Mouse (Mus musculus) brain, adult 2 months (tissue): ENCODE results near the gene Phyhipl.

Experiments used
- DNase-seq: peaks from one replicate; pipeline ENCODE4 v3.0.0; 2011; ENCODE audit warnings: low read depth, low spot score

Phyhipl gene

DNA sequence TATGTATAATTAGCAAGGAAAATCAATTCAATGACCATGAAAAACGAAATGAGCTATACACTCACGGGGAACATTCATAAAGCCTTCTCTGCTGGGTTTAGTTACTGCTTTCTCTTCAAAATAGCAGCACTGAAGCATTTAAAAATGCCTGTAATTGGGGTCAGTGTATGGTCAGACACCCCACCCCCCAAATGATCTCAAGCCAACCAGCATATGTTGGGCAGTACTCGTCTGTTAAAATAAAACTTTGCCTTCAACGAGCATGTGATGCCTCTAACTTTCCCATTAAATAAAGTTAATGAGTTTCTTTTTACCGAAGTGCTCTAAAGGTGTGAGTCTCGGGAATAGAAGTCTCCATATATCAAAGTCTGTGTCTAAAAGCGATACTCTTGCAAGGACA is at the start of gene Phyhipl:
TSS of gene Phyhipl (minus strand) at position 138 of the 400 bp plus-strand sequence.
- no peak for DNase-seq

DNA sequence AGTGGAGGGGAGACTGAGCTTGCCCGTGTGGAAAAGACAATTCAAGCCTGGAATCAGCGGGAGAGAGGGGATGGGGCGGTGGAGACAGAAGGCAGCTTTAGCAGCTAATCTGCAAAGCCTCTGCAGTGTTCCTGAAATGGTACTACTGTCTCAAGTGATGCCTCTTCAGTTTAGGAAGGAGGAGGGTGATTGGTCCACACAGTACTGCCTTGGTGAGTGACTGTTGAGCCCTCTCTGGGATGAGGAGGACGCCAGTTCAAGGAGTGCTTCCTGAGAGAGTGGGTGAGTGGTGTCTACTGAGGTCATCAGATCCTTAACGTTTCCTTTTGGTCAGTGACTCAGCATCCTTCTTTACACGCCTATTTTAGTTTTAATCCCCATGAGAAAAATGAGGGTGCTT is 47.4 kb upstream of the Phyhipl start:
- DNase-seq: no peak

DNA sequence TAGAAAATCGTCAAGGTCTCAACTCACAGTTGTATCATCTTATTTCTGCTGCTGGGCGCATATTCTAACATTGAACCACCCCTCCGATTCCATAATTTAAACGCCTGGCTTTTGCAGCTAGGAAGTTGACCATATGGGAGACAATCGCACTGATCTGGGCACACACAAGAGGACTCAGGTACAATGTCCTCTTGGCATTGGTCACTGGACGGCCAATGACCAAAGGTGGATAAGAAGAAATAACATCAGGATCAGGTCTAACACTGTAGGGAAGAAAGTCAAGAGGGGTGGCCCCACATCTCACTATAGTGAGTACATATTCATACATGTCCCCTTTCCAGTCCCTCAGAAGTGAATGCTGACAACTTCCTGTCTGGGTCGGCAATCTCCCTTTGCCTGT is 43.8 kb upstream of the Phyhipl start:
- DNase-seq: no peak

DNA sequence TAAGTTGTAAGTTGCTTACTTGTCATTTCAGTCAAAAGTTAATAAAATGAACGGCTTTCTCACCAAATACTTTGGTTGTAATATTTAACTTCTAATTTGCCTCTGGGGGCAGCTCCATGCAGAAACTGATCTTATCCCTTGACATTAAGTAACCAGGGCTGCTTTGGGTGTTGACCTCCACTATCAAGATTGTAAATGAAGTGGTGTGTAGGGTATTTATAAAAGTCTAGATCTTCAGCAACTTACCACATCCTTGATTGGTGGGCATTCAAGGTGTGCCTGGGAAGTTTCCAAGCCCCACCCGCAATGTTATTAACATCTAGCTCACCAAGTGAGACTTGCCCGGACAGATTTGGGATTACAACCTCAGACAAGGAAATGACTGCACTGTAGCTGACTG is 42.2 kb upstream of the Phyhipl start:
- DNase-seq: no peak

DNA sequence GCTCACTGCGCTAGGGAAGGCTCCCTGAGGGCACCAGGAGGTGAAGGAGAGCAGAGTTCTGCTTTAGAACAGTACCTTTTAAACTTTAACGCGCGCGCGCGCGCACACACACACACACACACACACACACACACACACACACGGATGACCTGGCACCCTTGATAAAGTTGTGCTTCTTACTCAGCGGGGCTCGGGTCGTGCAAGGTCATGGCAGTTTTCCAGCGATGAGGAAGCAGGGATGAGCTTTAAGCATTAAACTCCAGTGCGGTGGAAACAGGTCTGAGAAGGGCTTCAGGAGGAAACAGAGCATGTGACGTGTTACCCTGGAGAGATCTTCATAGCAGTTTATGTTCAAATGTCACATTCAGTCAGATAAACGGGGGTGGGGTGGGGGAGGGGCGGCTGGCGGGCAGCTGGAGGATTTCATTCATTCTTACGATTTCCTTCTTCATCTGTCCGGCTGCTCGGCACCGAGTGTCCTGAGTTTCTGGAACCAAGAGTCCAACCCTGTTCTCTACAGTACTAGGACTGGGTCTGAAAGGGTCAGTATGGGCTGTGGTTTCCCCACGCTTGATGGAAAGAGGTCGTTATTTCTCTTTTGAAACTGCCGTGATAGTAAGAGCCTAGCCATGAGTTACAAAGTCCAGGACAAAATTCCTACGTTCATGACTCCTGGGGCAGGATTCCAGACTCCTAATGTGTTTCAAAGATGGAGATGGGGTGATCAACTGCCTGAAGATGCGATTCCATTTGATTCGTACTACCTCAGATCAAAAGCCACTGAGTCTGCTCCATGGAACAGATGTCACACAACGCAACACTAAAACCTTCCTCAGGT is 41.2 kb upstream of the Phyhipl start:
- no peak for DNase-seq

DNA sequence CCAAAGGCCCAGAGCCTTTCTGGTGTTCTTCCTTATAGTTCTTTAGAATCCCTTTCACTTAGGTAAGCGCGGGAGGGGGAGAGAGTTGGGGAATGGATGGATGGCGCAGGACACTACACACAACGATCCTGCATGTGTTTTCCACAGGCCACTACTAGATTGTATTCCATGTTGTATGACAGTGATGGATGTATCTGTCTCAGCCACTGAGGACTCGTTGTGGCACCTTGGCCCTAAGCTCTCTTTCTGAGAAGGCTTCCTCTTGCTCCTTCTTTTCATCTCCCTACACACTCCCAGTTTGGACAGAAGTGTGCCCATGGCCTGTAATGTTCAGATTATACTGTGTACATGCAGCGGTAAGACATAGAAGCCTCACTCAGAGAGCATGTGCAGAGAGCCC is 33.6 kb upstream of the Phyhipl start:
- DNase-seq: no peak

DNA sequence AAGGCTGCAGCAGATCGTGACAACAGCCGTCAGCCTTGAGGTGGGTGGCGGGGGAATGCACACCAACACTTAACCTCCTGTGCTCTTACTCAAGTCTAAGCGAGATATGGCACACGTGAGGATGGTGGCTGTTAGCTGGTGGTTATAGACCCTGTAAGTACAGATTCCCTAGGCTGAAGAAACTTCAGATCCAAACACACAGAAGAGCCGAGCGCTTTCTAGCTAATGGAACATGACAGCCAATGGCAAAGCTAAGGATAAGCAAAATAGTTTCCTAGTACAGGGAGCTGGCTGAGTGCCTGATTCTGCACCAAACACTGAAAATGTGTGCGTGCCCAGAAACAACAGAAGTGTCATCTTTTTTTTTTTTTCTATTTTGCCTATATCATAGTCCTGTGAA is 33.1 kb upstream of the Phyhipl start:
- DNase-seq: peak; percentile 49

DNA sequence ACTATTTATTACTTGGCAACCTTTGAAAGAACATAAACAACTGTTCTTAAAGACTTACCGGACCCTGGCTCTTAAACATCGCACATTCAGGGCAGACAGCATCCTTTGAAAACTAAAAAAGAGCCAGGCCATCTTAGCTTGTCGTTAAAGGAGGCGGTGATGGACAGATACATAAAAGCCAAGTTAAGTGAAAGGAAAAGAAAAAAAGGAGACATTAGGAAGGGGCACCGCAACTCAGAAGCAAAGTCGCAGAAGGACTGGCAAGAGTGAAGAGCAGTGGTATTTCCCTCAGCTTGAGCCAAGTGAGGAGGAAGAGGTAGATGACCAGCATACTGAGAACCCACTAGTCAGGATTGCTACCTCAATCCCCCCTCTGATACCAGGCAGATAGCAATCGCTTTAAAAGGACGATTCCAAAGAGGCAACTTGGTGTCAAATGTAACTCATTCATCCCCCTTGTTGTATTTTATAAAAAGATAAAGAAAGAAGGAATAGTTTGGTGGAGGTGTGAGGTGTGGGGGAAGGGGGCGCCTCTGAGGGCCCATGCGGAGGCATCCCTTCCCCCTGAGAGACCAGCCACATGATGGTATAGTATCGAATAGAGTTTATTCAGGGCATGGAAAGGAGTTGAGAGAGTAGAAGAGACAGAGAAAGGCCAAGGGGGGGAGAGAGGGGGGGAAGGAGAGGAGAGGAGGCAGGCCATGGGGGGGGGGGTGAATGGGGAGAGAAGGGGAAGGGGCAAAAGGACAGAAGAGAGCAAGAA is 31.4 kb upstream of the Phyhipl start:
- DNase-seq: no peak

DNA sequence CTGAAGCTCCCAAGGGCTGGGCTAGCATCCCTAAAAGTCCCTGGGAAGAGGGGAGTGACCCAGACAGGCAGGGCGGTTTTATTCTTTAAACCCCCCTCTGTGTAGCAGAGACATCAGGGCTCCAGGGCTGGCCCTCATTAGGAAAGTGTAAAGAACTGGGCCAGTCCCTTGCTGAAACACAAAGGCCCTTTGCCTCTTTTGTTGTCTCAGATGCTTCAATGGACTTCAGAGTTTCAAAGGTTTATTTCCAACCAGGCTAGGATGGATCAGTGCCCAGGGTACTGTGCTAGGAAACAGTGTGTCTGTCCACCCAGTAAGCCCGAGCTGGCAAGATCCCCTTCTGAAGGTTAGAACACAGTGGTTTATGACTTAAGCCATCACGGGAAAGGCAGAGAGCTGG is 30.7 kb upstream of the Phyhipl start:
- peak; percentile 57 for DNase-seq

DNA sequence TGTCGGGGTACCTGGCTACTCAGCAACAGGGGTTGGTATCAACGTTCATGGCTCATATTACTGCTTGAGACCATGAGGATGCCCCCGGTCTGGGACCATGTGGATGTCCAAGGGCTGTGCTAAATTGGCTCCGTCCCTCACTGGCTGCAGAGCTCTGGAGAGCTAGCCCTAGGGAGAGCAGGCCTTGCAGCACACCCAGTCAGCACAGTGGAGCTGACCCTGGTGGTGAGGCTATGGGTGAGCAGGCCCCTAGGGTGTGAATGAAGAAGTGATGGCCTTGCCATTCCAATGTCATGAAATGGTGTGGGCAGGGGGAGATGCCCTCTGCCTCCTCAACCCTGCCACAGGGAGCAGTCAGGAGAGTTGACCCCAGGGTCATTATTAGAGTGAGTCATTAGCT is 27.7 kb upstream of the Phyhipl start:
- DNase-seq: no peak

DNA sequence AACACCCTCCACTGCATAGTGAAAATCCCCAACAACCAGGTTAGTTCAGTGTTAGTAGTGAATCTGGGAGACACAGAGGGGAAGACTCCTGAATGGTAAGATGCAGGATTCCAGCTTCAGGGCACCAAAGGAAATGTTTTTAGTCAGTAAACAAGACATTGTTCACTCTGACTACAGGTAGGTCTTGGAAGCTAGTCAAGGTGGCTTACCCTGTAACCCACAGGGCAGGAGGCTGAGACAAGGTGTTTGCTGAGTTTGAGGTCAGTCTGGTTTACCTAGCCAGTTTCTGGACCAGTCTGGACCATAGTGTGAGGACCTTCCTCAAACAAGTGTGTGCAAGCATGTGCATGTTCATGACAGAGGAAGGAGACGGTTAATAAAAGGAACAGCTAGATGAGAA is 22.2 kb upstream of the Phyhipl start:
- no peak for DNase-seq

DNA sequence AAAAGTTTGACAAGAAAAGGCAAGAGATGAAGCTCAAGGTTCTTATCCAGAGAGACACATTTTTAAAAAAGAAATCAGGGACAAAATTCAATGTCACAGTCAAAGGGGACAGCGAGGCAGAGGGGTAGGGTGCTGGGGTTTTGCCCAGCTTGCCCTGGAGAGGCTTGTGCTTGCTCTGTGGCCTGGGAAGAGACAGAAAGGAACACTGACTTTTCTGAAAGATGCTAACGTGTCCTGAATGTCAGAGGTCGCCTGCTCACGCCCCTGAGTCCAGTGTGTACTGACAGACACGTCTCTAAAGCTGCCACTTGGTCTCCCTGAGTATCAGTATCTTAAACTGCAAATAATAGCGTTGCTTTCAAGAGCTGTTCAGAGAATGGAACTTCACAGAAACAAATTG is 507 bp upstream of the Phyhipl start:
- DNase-seq: no peak

DNA sequence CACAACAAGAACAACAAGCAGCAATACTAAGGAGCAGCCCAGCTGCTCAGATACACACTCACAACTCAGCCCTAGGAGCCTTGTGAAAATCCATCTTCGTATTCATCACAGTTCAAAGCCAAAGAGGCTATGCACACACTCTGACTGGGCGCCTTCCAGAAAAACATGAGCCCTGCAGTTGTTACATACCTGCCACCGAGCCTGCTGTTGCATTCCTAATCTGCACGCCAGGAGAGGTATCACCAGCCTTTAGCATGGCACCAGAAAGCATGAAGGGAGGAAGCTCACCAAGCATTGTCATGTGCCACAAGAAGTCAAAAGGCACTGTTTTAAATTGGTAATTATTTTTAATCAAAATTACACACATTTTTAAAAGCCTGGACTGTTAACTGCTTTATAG is 1.1 kb downstream of the Phyhipl start:
- no peak for DNase-seq

DNA sequence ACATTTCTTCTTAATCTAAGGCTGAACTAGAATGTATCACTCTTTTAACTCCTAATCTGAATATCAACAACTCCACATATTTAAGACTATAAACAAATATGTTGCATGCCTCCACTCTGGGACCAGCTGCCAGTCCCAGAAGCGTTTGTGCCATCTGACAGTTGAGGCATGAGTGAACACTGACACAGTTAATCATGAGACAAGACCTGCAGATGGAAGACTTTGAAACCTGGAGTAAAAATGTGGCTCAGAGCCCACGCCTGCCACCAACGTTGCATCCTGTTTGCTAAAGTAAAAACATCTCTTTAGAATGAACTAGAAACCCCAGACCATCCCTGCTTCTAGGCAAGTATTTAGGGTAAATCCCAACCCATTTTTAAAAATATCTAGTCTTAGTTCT is 1.6 kb downstream of the Phyhipl start:
- peak; percentile 22 for DNase-seq

DNA sequence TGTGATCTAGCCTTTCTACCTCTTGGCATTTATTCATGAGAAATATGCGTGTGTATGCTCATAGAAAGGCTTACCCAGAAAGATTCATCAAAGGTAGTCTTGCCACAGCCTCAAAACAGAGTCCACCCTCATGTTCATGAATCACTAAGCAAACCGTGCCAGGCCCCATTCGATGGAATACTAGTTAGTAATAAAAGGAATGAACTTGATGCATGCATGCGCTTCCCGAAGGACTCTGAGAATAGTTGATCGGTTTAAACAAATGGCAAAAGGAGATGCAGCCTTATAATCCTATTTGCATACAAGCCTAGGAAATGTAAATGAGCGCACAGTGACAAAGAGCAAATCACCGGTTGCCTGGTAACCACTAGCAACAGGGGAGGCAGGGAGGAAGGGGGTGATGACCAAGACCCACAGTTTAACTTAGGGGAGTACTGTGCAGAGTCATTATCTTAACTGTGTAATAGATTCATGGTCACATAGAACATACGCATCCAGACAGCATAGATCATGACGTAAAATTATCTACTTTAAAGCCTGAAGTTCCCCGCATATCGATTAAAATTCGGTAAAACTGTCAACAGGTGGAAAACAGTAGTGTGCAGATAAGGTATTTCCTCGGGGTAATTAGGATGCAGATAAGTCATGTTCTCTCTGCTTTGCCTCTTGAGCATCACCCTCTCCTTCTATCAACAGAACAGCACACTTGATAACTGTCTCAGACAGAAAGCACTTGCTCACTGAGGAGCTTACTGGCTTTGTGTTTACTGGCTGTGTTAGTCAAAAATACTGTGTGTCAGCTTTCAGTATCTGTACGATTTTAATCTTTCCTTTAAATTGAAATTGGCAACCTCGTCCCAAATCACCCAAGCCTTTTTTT is 3.8 kb downstream of the Phyhipl start:
- DNase-seq: no peak

DNA sequence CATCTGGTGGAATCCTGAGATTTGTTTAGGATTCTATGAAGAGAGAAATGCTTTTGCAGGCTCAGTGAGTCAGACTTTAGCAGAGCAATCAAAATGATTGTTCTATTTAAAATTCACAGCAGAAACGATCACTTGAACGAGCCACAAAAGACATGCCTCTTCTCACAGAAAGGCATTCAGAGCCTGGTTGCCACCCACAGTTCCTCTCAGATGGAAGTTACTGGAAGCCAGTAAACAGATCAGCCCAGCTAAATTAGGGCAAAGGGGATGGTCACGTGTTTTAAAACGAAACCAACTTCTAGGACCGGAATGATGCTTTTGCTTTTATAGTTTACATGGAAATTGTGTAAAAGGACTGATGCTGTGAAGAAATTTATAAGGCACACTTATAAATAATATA is 6.9 kb downstream of the Phyhipl start:
- peak; percentile 90 for DNase-seq

DNA sequence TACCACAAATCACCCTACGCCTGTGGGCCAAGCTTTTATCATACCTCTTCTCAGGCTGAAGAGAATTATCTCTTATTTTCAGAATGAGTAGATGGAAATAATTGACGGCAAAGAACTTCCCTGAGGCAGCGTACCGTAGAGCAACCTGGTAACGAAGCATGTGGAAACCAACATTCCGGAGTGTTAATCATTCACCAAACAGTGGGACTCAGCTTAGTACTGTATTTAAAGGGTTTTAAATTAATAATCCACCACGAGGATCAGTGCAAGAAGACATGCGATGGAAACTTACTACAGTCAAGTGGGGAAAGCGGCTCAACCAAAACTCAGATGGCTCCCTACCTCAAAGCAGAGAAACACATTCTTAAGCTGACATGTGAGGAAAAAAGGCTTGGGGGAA is 12.6 kb downstream of the Phyhipl start:
- DNase-seq: no peak

DNA sequence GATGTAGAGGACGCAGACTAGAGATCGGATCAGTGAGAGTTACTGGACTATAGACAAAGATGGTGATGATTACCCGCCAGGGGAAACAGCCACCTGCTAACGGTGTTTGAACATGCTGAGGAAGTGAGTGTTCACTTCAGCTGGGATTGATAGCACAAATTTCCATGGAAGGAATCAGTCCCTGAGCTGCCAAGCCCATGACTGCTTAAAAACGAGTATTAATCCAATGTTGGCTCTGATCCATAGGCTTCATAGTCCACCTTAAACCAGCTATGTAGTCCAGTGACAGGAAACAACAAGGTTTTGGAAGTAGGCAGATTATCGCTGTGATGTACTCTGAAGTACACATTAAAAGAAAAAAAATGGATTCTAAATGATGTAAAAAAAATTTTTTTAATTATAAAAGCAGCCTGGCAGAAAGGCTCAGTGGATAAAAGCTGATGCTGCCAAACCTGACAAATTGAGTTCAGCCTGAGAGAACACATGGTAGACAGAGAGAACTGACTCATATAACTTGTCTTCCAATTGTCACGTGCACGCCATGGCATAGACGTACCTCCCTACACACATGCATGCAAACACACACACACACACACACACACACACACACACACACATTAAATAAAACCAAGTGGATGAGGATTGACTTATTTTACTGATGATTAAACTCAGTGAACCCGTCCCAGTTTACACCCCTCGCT is 14.7 kb downstream of the Phyhipl start:
- peak; percentile 43 for DNase-seq

DNA sequence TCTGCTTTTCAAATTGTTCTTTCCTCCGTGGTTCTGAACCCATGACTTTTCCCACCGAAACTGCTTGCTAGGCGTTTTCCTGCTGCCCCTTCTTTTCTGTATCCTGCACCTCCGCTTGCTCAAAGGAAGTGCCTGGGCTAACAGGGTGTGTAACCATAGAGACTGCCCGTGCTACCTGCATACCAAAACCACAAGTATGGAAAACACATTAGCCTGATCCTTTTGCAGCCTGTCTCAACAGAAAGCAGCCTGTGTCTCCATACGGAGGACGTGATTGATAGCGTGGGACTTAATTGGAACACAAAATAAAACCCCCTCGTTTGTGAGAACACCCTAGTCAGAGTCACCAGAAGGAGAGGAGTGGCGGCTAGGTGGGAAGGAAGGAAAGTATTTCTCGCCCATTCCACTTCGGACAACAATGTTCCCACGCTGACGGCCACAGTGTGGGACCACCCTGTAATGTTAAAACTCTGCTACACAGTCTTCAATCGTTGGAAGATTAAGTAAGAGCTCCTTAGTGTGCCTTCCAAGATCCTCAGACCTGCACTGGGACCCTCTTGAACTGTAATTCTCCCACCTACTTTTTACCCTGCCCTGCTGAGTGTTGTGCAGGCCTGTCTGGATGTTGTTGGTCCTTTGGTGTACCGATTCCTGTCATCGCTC is 15.6 kb downstream of the Phyhipl start:
- peak; percentile 20 for DNase-seq

DNA sequence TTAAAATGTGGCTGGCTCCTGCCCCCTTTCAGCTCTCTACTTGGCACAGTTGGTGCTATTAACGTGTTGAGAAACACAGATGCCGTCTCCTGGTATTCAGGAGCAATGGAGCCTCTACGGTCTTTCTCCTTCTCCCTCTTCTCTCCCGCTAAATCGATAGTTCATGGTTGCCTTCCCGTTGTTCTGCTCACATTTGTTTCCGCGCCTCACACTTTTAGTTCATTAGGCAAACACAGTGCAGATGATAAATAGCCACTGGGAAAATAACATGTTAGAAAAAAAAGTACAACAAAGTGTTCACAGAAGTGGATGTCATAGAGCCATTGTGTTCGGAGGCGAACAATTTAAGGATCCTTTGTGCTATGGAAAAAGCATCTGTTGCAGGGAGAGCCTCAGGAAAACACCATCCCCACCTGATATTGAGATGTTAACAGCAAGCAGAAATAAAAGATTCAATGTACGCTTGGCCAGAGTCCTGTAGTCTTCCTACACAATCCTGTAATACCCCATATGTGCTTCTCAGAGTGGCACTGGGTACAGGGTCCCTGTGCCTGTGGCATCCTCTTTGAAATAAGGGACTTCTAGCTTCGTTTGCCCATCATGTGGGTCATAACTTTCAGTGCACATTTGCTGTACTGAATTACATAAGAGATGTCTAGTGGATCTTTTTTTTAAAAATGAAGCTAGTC is 18.0 kb downstream of the Phyhipl start:
- peak; percentile 30 for DNase-seq
